Mouse (Mus musculus): ENCODE data around the gene Lilr4b.
"Not testable (repeated sequence)": the region's sequence is repeated elsewhere in the genome, so short reads cannot be mapped to it uniquely, and the experiment has no call there.

DNA sequence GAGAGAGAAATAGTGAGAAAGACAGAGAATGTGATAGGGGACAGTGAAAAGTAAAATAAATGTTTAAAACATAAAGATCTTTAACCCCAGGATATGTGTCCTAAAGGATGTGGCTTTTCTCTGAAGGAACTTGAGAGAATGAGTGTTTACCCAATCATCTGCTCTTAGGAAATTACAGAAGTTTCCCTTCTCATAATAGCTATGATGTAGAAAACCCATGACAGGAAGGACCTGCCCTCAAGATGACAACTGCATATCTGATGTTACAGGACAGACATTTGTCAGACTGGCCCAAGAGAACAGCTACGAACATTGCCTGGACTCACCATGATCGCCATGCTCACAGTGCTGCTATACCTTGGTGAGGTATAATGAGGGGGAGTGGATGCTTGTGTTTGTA is 10.3 kb downstream of the Lilr4b start, which contains the start of gene Lilrb4a:
- not testable (repeated sequence) for TF ChIP-seq POLR2A (IDR thresholded peaks at IDR 0.05; ENCODE audit: low read depth, low read length); CTCF (conservative IDR thresholded peaks at IDR 0.05; ENCODE audit: insufficient read depth, insufficient read length, low read depth, low read length)
